Mouse (Mus musculus): ENCODE measurements at regions not wholly inside any gene's neighbourhood (a gene's known extent, or its start where the extent isn't known, plus 50 kb on each side); places are given as distances from the start of the nearest gene placed in this dataset.

DNA sequence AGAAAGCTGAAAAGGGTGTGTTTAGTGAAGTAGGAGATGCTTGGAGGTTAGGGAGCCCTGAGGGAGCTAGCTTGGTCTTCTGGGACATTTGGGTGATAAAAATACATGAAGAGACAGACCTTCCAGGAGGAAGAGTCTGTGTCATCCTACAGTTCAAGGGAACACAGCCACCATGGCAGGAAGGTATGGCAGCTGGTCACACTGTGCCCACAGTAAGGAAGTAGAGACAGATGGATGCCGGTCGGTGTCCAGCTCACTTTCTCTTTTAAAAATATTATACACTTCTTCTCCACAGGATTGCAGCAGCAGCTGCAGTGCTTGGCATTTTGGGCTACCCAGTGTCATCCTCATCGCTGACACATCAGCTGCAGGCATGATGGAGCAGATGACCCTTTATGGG is 63.0 kb downstream of the Rplp1 start:
- TF ChIP-seq CTCF (IDR thresholded peaks at IDR 0.05; ENCODE audit: low read depth, low read length) (no peak), POLR2A (IDR thresholded peaks at IDR 0.05; ENCODE audit: insufficient read depth, low read length) (no peak), EP300 (IDR thresholded peaks at IDR 0.05; ENCODE audit: insufficient read depth, low read depth, low read length) (no peak)
